Mouse (Mus musculus) mature B cell (primary cell): ENCODE measurements around the gene Rnf32.

Experiments used
- in situ Hi-C: fragments of 300-500 bp; cut with MboI; formaldehyde crosslinking; loops from 2 replicates; pipeline ENCODE4 v1.14.3; 2019

The Rnf32 gene

GRCm38 (mm10) chr5:29274746-29275145, 79.0 kb downstream of the Rnf32 start:
- in situ Hi-C loops = loop anchor here (25.0 kb wide), 1 partner anchor 812 kb away; the partner anchor contains the start of gene Shh
